Mouse (Mus musculus) bone marrow, adult 2 months (tissue): ENCODE data around the gene Zfp949.

Experiments
- CTCF ChIP-seq: fragments of 200-500 bp; IDR thresholded peaks from 2 replicates; pipeline ENCODE4 v1.5.1; 2011; ENCODE audit warnings: low read length, control low read depth; ENCODE audit not compliant: control insufficient read depth, insufficient read depth
- POLR2A ChIP-seq: fragments of 200-500 bp; IDR thresholded peaks from 2 replicates; pipeline ENCODE4 v1.6.1; 2011; ENCODE audit warnings: low read depth, mild to moderate bottlenecking, control low read depth, low read length, borderline replicate concordance; ENCODE audit not compliant: control insufficient read depth

GRCm38 (mm10) chr9:88546166-88546565 is 1.7 kb upstream of the Zfp949 start:
- peak; percentile 56 for TF ChIP-seq CTCF
- TF ChIP-seq POLR2A, result no peak
